23 mouse cellular contexts compared by ENCODE assay signal in genomic region chr7:131009178-131009577, GRCm38 (mm10). TPM values are rescaled to one million over a fixed set of nuclear protein-coding genes. Genes with fewer than 3 reads are reported as not detected.
"Had no signal": no experiment of that assay in that cellular context is flagged by ENCODE, and none has a peak within 500 bp of the region (broad histone marks: within the 10 kb centered on the region; RNA-seq: fewer than 3 reads in every experiment).

No protein-coding gene starts in this region.

- ATAC-seq: midbrain, embryonic 13.5 days; midbrain, embryonic 16.5 days had no signal

- H3K9me3 ChIP-seq: stomach, embryonic 15.5 days had no signal

- H3K4me3 ChIP-seq: midbrain, embryonic 10.5 days; midbrain, embryonic 13.5 days; myocyte; neural tube, embryonic 13.5 days; neural tube, embryonic 15.5 days; stomach, embryonic 15.5 days had no signal

- H3K4me1 ChIP-seq: midbrain, embryonic 10.5 days; midbrain, embryonic 13.5 days; neural tube, embryonic 13.5 days; neural tube, embryonic 15.5 days; stomach, embryonic 15.5 days had no signal

- H3K27ac ChIP-seq: liver, embryonic 14.5 days; midbrain, embryonic 10.5 days; midbrain, embryonic 13.5 days; neural tube, embryonic 13.5 days; neural tube, embryonic 15.5 days; stomach, embryonic 15.5 days; stomach, postnatal 0 days had no signal

- H3K4me2 ChIP-seq: lung, embryonic 14.5 days; midbrain, embryonic 13.5 days; neural tube, embryonic 13.5 days; neural tube, embryonic 15.5 days; stomach, embryonic 15.5 days had no signal

- H3K36me3 ChIP-seq: midbrain, embryonic 10.5 days; midbrain, embryonic 13.5 days; neural tube, embryonic 13.5 days; neural tube, embryonic 15.5 days; stomach, embryonic 15.5 days had no signal

- DNase-seq: lung, adult 18-20 months; lung, embryonic 14.5 days; lung, postnatal 10 days; lung, postnatal 4 days; retina, postnatal 1 day; right cerebral cortex, adult 18-20 months; right cerebral cortex, postnatal 25 days; right cerebral cortex, postnatal 4 days; thymus, adult 2 months; thymus, postnatal 25 days; thymus, postnatal 4 days had no signal

- H3K9ac ChIP-seq: liver, embryonic 14.5 days; lung, embryonic 14.5 days; midbrain, embryonic 13.5 days; neural tube, embryonic 13.5 days; neural tube, embryonic 15.5 days; stomach, embryonic 15.5 days had no signal

- H3K27me3 ChIP-seq: midbrain, embryonic 13.5 days; neural tube, embryonic 13.5 days; neural tube, embryonic 15.5 days; stomach, embryonic 15.5 days had no signal

RNA-seq across cellular contexts. Expression of gene Dmbt1, which starts 22.7 kb away (rescaled TPM):
- total RNA-seq: megakaryocyte-erythroid progenitor cell, adult 5-6 weeks had no signal
- polyA plus RNA-seq: liver, embryonic 14.5 days; lung, embryonic 14.5 days; lung, embryonic 16.5 days; midbrain, embryonic 10.5 days; midbrain, embryonic 13.5 days; midbrain, embryonic 16.5 days; myocyte; neural tube, embryonic 11.5 days; neural tube, embryonic 13.5 days; neural tube, embryonic 15.5 days had no signal
